Mouse (Mus musculus) testis, adult 2 months (tissue): ENCODE data around the gene Grin2c.

ENCODE experiments used
- CTCF ChIP-seq: fragments of 200-500 bp; IDR thresholded peaks from 2 replicates; pipeline ENCODE4 v1.5.1; 2012; ENCODE audit warnings: low read depth, mild to moderate bottlenecking, inconsistent platforms, low read length, moderate library complexity; ENCODE audit not compliant: control insufficient read depth, insufficient read depth, insufficient replicate concordance
- POLR2A ChIP-seq: fragments of 200-500 bp; IDR thresholded peaks from 2 replicates; pipeline ENCODE4 v1.6.1; 2012; ENCODE audit warnings: low read depth, mild to moderate bottlenecking, inconsistent platforms, low read length, moderate library complexity; ENCODE audit not compliant: control insufficient read depth

GRCm38 (mm10) chr11:115274771-115275170, 7.7 kb upstream of the Grin2c start:
- TF ChIP-seq CTCF (no peak), POLR2A (no peak)
